Mouse (Mus musculus) ES-E14 (cell line): ENCODE results near the gene Trrap.

Experiments
- HCFC1 ChIP-seq: IDR thresholded peaks from 2 replicates; pipeline ENCODE4 v1.6.1; 2012; ENCODE audit warnings: low read length, inconsistent platforms, borderline replicate concordance; ENCODE audit not compliant: insufficient read depth
- MAFK ChIP-seq: IDR thresholded peaks from 2 replicates; pipeline ENCODE4 v1.6.1; 2014; ENCODE audit warnings: mild to moderate bottlenecking, low read depth, low read length, inconsistent platforms; ENCODE audit not compliant: insufficient read depth
- ZC3H11A ChIP-seq: IDR thresholded peaks from 2 replicates; pipeline ENCODE4 v1.6.1; 2012; ENCODE audit warnings: low read depth, mild to moderate bottlenecking, inconsistent platforms, low read length, borderline replicate concordance
- ZNF384 ChIP-seq: IDR thresholded peaks from 2 replicates; pipeline ENCODE4 v1.6.1; 2012; ENCODE audit warnings: low read depth, low read length, inconsistent platforms

DNA sequence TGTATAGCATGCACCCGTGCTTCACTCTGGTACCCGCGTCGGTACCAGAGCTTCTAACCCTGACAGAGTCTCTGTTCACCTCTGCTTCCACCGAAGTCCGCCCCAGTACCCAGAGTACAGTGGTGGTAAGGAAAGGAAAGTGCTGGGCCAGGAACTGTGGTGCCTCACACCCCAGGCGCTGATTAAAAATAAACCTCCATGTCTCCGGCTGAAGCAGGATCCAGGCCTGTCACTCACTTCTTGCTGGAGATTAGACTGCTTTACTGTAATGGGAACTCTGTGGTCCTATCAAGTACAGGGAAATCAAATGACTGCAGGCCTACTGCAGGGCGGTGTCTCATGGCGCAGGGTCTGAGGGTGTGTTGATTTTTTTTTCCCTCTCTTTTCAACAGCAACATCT, 39.4 kb downstream of the Trrap start:
- TF ChIP-seq MAFK (no peak), ZNF384 (no peak), ZC3H11A (no peak), HCFC1 (no peak)
